Mouse (Mus musculus): ENCODE data around the gene Cox4i1.
A peak's percentile ranks its signal among the peaks of the same experiment; 100 is the strongest.

The Cox4i1 gene

GRCm38 (mm10) chr8:120667561-120668373 is at the start of gene Cox4i1, which contains the start of gene Gm27021:
Cox4i1 (plus strand) TSS chr8:120668222.
Gm27021 (minus strand) TSS chr8:120668079.
- TF ChIP-seq GATA4 (IDR thresholded peaks at IDR 0.05; ENCODE audit: insufficient replicate concordance, low read length) = no peak

DNA sequence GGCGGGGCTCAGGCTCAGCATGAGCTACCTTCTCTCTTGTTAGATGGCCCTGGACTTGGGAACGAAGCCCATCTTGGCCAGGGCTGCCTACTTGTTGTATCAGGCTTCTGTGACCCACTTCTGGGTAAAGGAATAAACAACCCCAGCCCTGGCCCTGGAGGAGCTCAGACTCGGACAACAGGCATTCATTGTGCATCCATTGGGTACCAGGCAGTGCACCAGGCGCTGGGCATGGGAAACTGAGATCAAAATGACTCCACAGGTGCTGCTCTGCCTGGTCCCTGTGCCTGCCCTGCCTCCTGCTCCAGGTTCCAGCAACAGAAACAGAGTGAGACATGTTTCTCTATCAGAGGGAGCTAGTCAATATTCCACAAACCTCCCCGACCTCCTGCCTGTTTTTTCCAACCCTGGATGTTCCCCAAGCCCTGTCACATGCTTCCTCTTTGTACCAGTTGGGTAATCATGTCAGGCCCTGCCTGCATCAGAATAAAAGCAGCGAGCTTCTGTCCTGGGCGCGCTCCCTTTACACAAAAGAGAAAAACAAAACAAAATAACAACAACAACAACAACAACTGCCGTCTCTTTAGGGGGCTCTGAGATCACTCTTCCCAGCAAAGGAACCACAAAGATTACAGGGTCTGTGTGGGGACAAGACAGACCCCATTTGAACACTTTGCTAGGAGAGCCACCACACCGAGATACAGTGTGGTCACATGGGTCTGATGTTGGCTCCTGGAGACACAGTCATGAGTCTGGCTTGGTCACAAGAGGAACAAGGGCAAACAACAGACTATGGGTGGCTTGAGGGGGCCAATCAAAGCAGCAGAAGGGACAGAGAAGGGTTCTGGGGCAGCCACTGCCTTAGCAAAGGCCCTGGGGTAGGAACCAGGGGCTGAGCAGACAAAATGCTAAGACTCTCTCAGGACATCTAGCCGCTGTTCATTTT is 48.5 kb upstream of the Cox4i1 start:
- no peak for TF ChIP-seq GATA4 (IDR thresholded peaks at IDR 0.05; ENCODE audit: insufficient replicate concordance, low read length)

DNA sequence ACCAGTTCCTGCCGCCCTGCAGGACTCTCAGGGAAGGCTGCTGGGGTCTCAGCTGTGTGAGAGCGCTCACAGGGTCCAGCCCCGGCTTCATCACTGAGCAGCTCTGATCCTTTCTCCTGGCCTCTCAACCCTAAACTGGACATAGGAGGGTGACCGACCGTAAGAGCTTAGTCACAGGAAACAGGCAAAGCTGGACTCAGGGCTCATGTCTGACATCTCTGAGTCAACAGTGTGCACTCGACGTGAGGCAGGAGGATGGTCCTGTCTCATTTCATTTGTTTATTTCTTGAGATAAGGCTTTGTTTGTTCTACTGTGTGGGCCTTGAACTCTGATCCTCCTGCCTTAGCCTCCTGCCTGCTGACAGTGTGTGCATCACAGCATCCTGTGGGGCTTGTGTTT is 47.6 kb upstream of the Cox4i1 start:
- TF ChIP-seq GATA4 (IDR thresholded peaks at IDR 0.05; ENCODE audit: insufficient replicate concordance, low read length) = no peak

DNA sequence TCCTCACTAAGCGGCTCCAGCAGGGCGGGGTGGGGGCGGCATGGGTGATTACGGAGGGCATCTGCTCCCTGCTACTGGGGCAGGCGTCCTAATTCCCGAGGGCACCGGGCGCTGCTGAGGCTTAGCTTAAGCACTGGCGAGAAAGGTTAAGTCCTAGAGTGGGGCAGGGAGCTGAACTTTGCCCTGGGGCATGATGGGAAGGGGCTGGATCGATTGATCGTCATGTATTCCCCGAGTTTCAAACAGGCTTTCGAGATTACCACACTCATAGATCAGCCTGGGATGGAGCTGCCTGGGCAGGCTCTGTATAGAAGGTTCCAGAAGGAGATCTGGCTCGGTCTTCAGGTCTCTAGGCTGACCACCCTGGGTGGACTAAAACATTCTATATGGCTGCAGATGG is 45.9 kb upstream of the Cox4i1 start:
- no peak for TF ChIP-seq GATA4 (IDR thresholded peaks at IDR 0.05; ENCODE audit: insufficient replicate concordance, low read length)

DNA sequence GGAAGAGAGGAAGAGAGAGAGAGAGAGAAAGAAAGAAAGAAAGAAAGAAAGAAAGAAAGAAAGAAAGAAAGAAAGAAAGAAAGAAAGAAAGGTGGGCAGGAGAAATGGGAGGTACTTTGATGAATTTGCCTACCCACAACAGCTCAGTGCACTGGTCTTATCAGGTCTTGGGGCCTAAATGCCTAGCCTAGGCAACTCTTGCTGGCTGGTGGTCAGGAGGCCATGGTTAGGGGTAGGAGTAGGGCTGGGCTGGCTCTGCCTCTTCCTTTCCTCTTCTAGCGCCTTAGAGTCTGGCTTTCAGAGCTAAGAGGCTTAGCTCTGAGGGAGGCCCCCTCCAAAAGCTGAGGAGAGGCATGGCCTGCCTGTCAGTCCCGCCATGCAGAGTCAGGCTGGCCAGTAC is 44.4 kb upstream of the Cox4i1 start:
- TF ChIP-seq GATA4 (IDR thresholded peaks at IDR 0.05; ENCODE audit: insufficient replicate concordance, low read length) = no peak

- TF ChIP-seq GATA4 (IDR thresholded peaks at IDR 0.05; ENCODE audit: insufficient replicate concordance, low read length) = no peak
Observed at GRCm38 (mm10) chr8:120626461-120626860, 41.6 kb upstream of the Cox4i1 start.

DNA sequence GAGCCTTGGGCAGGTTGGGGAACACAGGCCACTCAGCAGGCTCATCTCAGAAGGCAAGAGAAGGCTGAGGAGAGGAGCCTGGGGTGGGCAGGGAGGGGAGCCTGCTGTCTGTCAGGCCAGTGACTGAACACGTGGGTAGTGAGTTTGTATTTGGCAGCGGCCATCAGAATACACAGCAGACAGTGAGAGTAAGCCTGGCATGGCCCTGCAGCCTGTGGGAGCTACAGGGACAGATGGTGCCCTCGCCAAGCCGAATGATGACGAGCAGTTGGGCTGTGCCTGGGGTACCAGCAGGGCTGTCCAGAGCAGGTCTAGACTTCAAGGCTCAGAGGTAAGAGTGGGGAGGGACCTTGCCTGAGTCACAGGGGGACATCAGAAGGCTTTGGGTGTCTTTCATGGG is 40.7 kb upstream of the Cox4i1 start:
- TF ChIP-seq GATA4 (IDR thresholded peaks at IDR 0.05; ENCODE audit: insufficient replicate concordance, low read length) = no peak

DNA sequence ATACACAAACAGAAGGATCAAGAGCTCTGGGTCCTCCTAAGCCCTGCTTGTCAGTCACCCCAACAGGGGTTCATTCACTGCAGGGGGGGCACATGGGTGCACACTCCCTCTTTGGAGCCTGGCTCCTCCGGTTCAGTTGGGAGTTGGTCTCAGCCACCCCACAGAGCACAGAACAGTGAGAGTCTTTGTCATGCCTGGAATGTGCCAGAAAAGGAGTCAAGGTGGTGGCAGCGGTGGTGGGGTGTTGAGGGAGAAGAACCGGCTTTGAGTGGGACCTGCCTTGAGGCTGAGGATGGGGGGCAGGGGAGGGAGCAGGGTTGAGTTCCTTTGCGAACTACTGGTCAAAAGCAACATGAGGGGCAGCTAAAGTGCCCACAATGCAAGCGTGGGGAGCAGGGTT is 38.0 kb upstream of the Cox4i1 start:
- TF ChIP-seq GATA4 (IDR thresholded peaks at IDR 0.05; ENCODE audit: insufficient replicate concordance, low read length) = no peak

GRCm38 (mm10) chr8:120630848-120631247 is 37.2 kb upstream of the Cox4i1 start:
- no peak for TF ChIP-seq GATA4 (IDR thresholded peaks at IDR 0.05; ENCODE audit: insufficient replicate concordance, low read length)

GRCm38 (mm10) chr8:120631441-120632375 is 36.3 kb upstream of the Cox4i1 start:
- TF ChIP-seq GATA4 (IDR thresholded peaks at IDR 0.05; ENCODE audit: insufficient replicate concordance, low read length) = no peak

GRCm38 (mm10) chr8:120632969-120633664 is 34.9 kb upstream of the Cox4i1 start:
- no peak for TF ChIP-seq GATA4 (IDR thresholded peaks at IDR 0.05; ENCODE audit: insufficient replicate concordance, low read length)

- TF ChIP-seq GATA4 (IDR thresholded peaks at IDR 0.05; ENCODE audit: insufficient replicate concordance, low read length) = no peak
Observed at GRCm38 (mm10) chr8:120633665-120634271, 34.3 kb upstream of the Cox4i1 start.

- no peak for TF ChIP-seq GATA4 (IDR thresholded peaks at IDR 0.05; ENCODE audit: insufficient replicate concordance, low read length)
Observed at GRCm38 (mm10) chr8:120634329-120634839, 33.6 kb upstream of the Cox4i1 start.

GRCm38 (mm10) chr8:120641245-120641644 is 26.8 kb upstream of the Cox4i1 start:
- TF ChIP-seq GATA4 (IDR thresholded peaks at IDR 0.05; ENCODE audit: insufficient replicate concordance, low read length) = peak; percentile 57; the same call in 1 of the 2 replicates
